Mouse (Mus musculus): ENCODE measurements around the gene Cdc42se1. TPM values are rescaled to one million over a fixed set of nuclear protein-coding genes. Genes with fewer than 3 reads are reported as not detected.

The Cdc42se1 gene
- 60.8 and 61.3 TPM in 2 replicates for polyA plus RNA-seq (2015; fragmentation: Nextera tagmentation; extraction: Ambion mirVana)

GRCm38 (mm10) chr3:95228148-95228893 is at the start of gene Cdc42se1:
TSS of gene Cdc42se1 (plus strand) at chr3:95228732.
- Histone ChIP-seq H3K9me3 (no peaks in the 10 kb centered on the region), H3K4me1 (replicated peaks) (peaks cover 75% of the 10 kb centered on the region), H3K27me3 (no peaks in the 10 kb centered on the region), H3K27ac (replicated peaks) (peak within 1 kb of the TSS; percentile 97), H3K4me2 (peak within 1 kb of the TSS; percentile 76), H3K9ac (peak within 1 kb of the TSS; percentile 95), H3K4me3 (peak within 1 kb of the TSS; percentile 90), H3K36me3 (peaks cover 45% of the 10 kb centered on the region)
- ATAC-seq (ENCODE audit: low read depth) = peak; percentile 94
- under 1% methylated on average over 51 of the region's 64 CpGs for WGBS

DNA sequence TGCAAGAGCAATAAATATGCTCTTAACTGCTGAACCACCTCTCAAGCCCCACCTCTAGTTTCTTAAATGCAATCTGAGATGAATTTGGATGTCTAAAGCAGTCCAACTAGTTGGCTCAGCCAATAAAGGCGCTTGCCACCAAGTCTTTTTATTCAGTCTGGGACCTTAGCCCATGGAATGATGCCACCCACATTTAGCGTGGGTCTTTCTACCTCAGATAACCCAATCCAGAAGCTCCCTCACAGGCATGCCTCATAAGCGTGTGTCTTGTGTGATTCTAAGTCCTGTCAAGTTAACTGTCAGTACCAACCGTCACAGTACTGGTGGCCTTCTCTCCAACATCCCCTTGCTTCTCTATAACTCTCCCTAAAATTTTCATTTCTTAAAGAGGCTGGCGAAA is 49.6 kb upstream of the Cdc42se1 start:
- Histone ChIP-seq H3K27ac (replicated peaks) (no peak overlapping the region), H3K27me3 (no peaks in the 10 kb centered on the region), H3K4me1 (replicated peaks) (peaks cover 2% of the 10 kb centered on the region), H3K9ac (no peak overlapping the region), H3K4me3 (no peak overlapping the region), H3K9me3 (no peaks in the 10 kb centered on the region), H3K36me3 (peaks cover 10% of the 10 kb centered on the region; the same call in 1 of the 2 replicates), H3K4me2 (no peak overlapping the region)
- 90% methylated on average over 5 of the region's 5 CpGs for WGBS
- ATAC-seq (ENCODE audit: low read depth) = no peak

DNA sequence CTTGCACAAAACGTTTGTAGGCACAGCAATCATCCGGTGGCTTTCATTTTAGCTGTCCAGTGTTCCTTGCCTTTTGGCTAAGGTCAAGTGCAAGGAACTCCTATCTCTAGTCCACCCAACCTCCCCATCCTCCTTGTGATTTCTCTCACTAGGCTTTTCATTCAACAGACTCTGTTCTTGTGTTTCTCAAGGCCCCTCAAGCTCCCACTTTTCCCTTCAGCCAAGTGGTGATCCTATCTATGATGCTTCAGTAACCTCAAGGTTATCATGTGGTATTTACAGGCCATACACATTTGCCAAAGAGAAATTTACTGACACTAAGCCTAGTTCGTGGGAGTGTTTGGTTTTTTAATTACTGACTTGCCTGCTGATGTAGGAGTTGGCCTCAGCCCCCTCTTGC is 48.6 kb upstream of the Cdc42se1 start:
- Histone ChIP-seq H3K9ac (no peak overlapping the region), H3K4me1 (replicated peaks) (no peaks in the 10 kb centered on the region), H3K9me3 (no peaks in the 10 kb centered on the region), H3K27ac (replicated peaks) (no peak overlapping the region), H3K27me3 (no peaks in the 10 kb centered on the region), H3K36me3 (peaks cover 16% of the 10 kb centered on the region), H3K4me2 (no peak overlapping the region), H3K4me3 (no peak overlapping the region)
- 83% methylated on average over 3 of the region's 3 CpGs for WGBS
- no peak for ATAC-seq (ENCODE audit: low read depth)

- H3K36me3 ChIP-seq = peaks cover 32% of the 10 kb centered on the region
- ATAC-seq (ENCODE audit: low read depth) = no peak
- no peaks in the 10 kb centered on the region for H3K9me3 ChIP-seq
- no peak overlapping the region for H3K27ac ChIP-seq (replicated peaks)
- no peak overlapping the region for H3K4me3 ChIP-seq
- no peak overlapping the region for H3K9ac ChIP-seq
- no peaks in the 10 kb centered on the region for H3K27me3 ChIP-seq
- H3K4me1 ChIP-seq (replicated peaks) = no peaks in the 10 kb centered on the region
- 64% methylated on average over 1 of the region's 1 CpGs for WGBS
- H3K4me2 ChIP-seq = no peak overlapping the region
These were observed 46.7 kb upstream of the Cdc42se1 start for GRCm38 (mm10) chr3:95181841-95182240.

DNA sequence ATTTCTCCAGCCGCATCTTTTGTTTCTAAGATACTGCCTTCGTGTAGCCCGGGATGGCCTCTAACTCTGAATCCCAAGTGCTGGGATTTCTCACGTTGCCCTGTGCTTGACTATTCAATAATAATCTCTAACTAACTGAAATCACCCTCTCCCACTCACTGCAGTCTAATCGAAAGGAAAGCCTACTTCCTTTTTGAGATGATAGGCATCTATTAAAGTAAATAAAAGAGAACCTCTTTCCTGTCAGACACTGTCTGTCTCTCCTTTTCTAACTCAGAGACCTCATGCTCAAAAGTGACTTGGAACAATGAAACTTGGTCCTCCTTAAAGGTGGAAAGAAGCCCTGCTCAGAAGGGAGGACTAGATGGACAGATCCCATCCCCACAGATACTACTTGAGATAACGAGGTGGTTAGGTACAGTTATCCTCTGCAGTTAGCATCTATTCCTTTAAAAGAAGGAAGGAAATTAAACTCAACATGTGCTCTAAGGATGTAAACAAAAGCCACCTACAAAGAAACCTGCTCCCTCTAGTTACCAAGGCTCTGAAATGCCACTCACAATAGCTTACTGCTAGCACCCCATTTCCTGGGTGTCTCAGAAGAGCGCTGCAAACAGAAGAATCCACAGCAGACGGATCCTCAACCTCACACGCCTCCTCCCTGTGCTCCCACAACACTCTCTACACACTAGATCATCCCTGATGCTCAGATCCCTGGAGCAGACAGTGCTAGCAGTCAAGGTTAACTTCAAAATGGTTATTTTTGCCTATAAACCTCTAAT is 43.5 kb upstream of the Cdc42se1 start:
- Histone ChIP-seq H3K36me3 (peaks cover 64% of the 10 kb centered on the region), H3K4me2 (no peak overlapping the region), H3K27ac (replicated peaks) (no peak overlapping the region), H3K27me3 (no peaks in the 10 kb centered on the region), H3K9ac (no peak overlapping the region), H3K9me3 (no peaks in the 10 kb centered on the region), H3K4me1 (replicated peaks) (no peaks in the 10 kb centered on the region), H3K4me3 (no peak overlapping the region)
- 94% methylated on average over 9 of the region's 9 CpGs for WGBS
- ATAC-seq (ENCODE audit: low read depth) = no peak

DNA sequence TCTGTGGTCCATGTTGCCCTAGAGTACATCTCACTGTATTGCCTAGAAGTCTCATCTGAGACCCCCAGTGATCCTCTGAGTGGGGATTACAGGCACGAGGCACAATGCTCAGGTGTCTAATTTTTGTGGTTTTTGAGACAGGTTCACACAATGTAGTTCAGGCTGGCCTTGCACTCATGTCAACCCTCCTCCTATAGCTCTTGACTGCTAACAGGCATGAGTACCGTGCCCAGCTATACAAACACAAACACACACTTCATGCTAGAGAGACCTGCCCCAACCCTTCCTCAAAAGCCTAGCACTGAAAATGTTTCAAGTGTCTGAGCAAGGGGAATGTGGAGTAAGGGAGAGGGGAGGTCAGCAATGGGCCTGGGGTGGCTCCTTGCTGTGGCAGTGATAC is 42.4 kb upstream of the Cdc42se1 start:
- Histone ChIP-seq H3K4me2 (no peak overlapping the region), H3K27me3 (no peaks in the 10 kb centered on the region), H3K27ac (replicated peaks) (no peak overlapping the region), H3K4me1 (replicated peaks) (no peaks in the 10 kb centered on the region), H3K36me3 (peaks cover 69% of the 10 kb centered on the region), H3K9ac (no peak overlapping the region), H3K4me3 (no peak overlapping the region), H3K9me3 (no peaks in the 10 kb centered on the region)
- 90% methylated on average over 2 of the region's 2 CpGs for WGBS
- no peak for ATAC-seq (ENCODE audit: low read depth)

DNA sequence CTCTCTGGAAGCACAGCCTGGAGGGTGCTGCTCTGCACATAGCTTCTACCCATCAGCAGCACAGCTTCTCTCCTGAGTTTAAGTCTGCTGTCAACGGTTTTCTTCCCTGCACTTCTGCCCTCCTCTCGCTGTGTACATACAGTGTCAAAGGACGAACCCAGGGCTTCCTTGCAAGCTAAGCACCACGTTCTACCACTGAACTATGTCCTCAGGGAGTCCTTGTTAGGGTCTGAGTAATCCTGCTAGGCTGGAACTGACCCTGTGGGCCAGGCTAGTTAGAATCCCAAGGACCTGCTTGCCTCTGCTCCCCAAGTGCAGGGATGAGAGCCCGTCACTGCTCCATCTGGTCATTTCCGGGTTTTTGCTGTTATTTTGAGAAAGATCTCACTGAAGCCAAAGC is 41.6 kb upstream of the Cdc42se1 start:
- Histone ChIP-seq H3K36me3 (peaks cover 71% of the 10 kb centered on the region), H3K9me3 (no peaks in the 10 kb centered on the region), H3K4me1 (replicated peaks) (no peaks in the 10 kb centered on the region), H3K9ac (no peak overlapping the region), H3K4me2 (no peak overlapping the region), H3K27me3 (no peaks in the 10 kb centered on the region), H3K4me3 (no peak overlapping the region), H3K27ac (replicated peaks) (no peak overlapping the region)
- WGBS = 92% methylated on average over 6 of the region's 6 CpGs
- ATAC-seq (ENCODE audit: low read depth) = no peak

- Histone ChIP-seq H3K4me3 (no peak overlapping the region), H3K27me3 (no peaks in the 10 kb centered on the region), H3K36me3 (peaks cover 72% of the 10 kb centered on the region), H3K27ac (replicated peaks) (no peak overlapping the region), H3K4me1 (replicated peaks) (no peaks in the 10 kb centered on the region), H3K9ac (no peak overlapping the region), H3K9me3 (no peaks in the 10 kb centered on the region), H3K4me2 (no peak overlapping the region)
- WGBS = 86% methylated on average over 6 of the region's 6 CpGs
- no peak for ATAC-seq (ENCODE audit: low read depth)
These were observed 33.8 kb upstream of the Cdc42se1 start for GRCm38 (mm10) chr3:95194721-95195135.

DNA sequence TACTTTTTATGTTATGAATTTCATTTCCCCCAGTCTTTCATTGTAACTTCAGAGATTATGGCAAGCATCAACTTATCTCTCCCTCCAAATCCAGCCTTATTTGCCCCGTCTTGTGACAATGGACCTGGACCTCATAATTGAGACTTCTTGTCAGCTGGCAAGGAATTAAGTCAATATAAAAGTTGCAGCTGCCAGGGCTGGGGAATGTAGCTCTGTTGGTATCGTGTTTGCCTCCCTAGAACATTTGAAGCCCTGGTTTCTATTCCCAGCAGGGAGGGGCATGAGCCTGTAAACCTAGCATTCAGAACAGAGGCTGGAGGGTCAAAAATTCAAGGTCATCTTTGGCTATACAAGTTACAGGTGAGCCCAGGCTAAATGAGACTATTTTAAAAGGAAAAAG is 32.8 kb upstream of the Cdc42se1 start:
- 93% methylated on average over 2 of the region's 2 CpGs for WGBS
- H3K36me3 ChIP-seq = peaks cover 72% of the 10 kb centered on the region
- ATAC-seq (ENCODE audit: low read depth) = no peak

GRCm38 (mm10) chr3:95199101-95199500 is 29.4 kb upstream of the Cdc42se1 start:
- H3K9me3 ChIP-seq = no peaks in the 10 kb centered on the region
- peaks cover 85% of the 10 kb centered on the region for H3K36me3 ChIP-seq
- ATAC-seq (ENCODE audit: low read depth) = no peak
- WGBS = 82% methylated on average over 1 of the region's 1 CpGs
- no peak overlapping the region for H3K27ac ChIP-seq (replicated peaks)
- no peaks in the 10 kb centered on the region for H3K4me1 ChIP-seq (replicated peaks)
- H3K27me3 ChIP-seq = no peaks in the 10 kb centered on the region
- H3K9ac ChIP-seq = no peak overlapping the region
- no peak overlapping the region for H3K4me3 ChIP-seq
- H3K4me2 ChIP-seq = no peak overlapping the region

More for the DNA sequence above, 32.8 kb upstream of the Cdc42se1 start:
- H3K4me1 ChIP-seq (replicated peaks) = no peaks in the 10 kb centered on the region
- H3K9ac ChIP-seq = no peak overlapping the region
- no peak overlapping the region for H3K27ac ChIP-seq (replicated peaks)
- H3K9me3 ChIP-seq = no peaks in the 10 kb centered on the region
- H3K27me3 ChIP-seq = no peaks in the 10 kb centered on the region
- H3K4me3 ChIP-seq = no peak overlapping the region
- H3K4me2 ChIP-seq = no peak overlapping the region

DNA sequence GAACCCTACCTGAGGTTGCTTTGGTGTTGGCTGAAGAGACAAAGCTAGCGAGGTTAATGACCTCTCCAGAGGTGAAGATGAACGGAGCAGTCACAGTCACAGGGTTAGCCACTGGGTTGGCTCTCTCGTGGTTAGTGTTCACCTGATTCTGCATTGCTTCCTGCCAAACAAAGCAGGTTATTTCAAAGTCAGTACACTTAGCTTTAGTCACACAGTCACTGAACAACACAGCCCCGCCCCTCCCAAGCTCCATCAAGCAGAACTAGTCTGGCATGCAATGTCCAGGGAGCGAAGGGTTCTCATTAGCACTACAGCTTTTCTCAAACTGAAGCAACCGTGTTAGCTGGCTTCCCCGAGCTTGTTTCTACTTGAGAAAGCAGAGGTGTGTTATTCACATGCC is 28.4 kb upstream of the Cdc42se1 start:
- 89% methylated on average over 7 of the region's 7 CpGs for WGBS
- Histone ChIP-seq H3K4me3 (no peak overlapping the region), H3K9ac (no peak overlapping the region), H3K4me1 (replicated peaks) (no peaks in the 10 kb centered on the region), H3K4me2 (no peak overlapping the region), H3K27ac (replicated peaks) (no peak overlapping the region), H3K27me3 (no peaks in the 10 kb centered on the region), H3K9me3 (no peaks in the 10 kb centered on the region), H3K36me3 (peaks cover 85% of the 10 kb centered on the region)
- ATAC-seq (ENCODE audit: low read depth) = no peak

DNA sequence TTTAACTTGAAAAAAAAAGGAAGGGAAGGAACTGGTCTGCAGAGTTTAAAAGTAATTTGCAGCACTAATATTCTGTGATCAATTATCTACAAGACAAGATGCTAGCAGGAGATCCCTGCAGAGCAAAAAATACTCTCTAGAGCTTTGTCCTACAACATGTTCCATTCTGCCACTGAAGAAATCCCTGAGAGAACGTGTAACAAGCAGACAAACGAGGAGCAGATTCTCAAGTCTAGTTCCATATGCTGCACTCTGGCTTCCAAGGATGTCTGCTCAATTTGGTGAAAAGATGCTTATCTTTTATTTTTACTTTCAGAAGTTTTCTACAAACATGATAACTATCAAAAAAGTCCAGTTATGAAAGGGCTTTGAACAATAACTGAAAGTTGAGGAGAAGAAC is 28.0 kb upstream of the Cdc42se1 start:
- peaks cover 85% of the 10 kb centered on the region for H3K36me3 ChIP-seq
- no peak overlapping the region for H3K9ac ChIP-seq
- H3K4me2 ChIP-seq = no peak overlapping the region
- H3K4me3 ChIP-seq = no peak overlapping the region
- no peak overlapping the region for H3K27ac ChIP-seq (replicated peaks)
- no peak for ATAC-seq (ENCODE audit: low read depth)
- no peaks in the 10 kb centered on the region for H3K4me1 ChIP-seq (replicated peaks)
- H3K27me3 ChIP-seq = no peaks in the 10 kb centered on the region
- H3K9me3 ChIP-seq = no peaks in the 10 kb centered on the region
- 88% methylated on average over 2 of the region's 2 CpGs for WGBS

All from neural tube, embryonic 13.5 days (tissue).